Mouse (Mus musculus) heart, postnatal 0 days (tissue): Measurements from ENCODE around the gene Plcb4.

Experiments used
- CTCF ChIP-seq: IDR thresholded peaks from 2 replicates; pipeline ENCODE4 v1.5.1; 2016; ENCODE audit warnings: antibody characterized with exemption, control low read depth, low read depth
- EP300 ChIP-seq: IDR thresholded peaks from 2 replicates; pipeline ENCODE4 v1.6.1; 2016; ENCODE audit warnings: antibody characterized with exemption, low read depth

DNA sequence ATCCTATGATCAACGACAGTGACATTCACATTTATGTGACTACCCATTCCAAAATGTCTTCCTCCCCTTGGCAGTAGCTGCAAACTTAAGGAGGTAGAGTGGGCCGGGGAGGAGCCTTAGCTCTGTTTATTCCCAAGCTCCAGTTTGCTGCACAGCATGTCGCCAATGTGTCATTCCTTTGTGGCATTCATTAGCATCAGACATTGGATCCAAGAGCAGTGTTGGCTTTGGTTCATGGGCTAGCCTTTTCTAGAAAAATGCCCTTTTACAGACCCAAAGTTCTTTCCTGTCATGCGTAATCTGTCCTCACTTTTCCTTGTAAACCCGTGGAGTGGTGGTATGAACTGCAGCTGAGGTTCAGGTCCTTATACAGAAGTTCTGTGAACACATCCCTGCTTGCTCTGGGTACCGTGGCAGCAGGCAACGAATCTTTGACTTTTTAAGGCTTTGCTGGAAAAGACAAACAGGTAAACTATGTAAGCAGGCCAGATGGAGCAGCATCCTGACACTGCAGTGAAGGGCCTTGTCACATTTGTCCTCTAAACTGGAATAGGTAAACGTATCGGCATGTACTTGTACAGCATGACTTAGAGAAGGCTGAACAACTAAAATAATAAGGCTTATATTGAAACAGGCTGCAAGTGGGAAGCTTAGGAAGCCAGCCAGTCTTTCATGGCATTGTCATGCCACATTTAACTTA, 270.4 kb downstream of the Plcb4 start:
- TF ChIP-seq CTCF (no peak), EP300 (no peak)
